Mouse (Mus musculus) neural tube, embryonic 12.5 days (tissue): ENCODE data around the gene Elf2. TPM values are rescaled to one million over a fixed set of nuclear protein-coding genes. Genes with fewer than 3 reads are reported as not detected.

Source experiments
- ATAC-seq: fragments of 200-750 bp; cut with Nextera tagmentation; 2 replicates; pipeline ENCODE4 v1.8.0; 2017; ENCODE audit warnings: low read depth, mild to moderate bottlenecking, moderate TSS enrichment, moderate library complexity; ENCODE audit not compliant: low FRiP score
- H3K27ac ChIP-seq: fragments of 300-500 bp; sonication (generic); 2 replicates; pipeline ENCODE4 v1.5.1; 2016
- H3K27me3 ChIP-seq: fragments of 300-500 bp; sonication (generic); replicated peaks from 2 replicates; pipeline ENCODE4 v1.6.1; 2016; ENCODE audit warnings: mild to moderate bottlenecking
- H3K36me3 ChIP-seq: fragments of 300-500 bp; sonication (generic); 2 replicates; pipeline ENCODE4 v1.6.1; 2016; ENCODE audit warnings: mild to moderate bottlenecking
- H3K4me1 ChIP-seq: fragments of 300-500 bp; sonication (generic); 2 replicates; pipeline ENCODE4 v1.6.1; 2016
- H3K4me2 ChIP-seq: fragments of 300-500 bp; sonication (generic); replicated peaks from 2 replicates; pipeline ENCODE4 v1.6.1; 2016; ENCODE audit warnings: mild to moderate bottlenecking
- H3K4me3 ChIP-seq: fragments of 300-500 bp; sonication (generic); 2 replicates; pipeline ENCODE4 v1.5.1; 2016
- H3K9ac ChIP-seq: fragments of 300-500 bp; sonication (generic); 2 replicates; pipeline ENCODE4 v1.6.1; 2016; ENCODE audit warnings: mild to moderate bottlenecking
- H3K9me3 ChIP-seq: fragments of 300-500 bp; sonication (generic); 2 replicates; pipeline ENCODE4 v1.6.1; 2016; ENCODE audit warnings: mild to moderate bottlenecking
- WGBS: fragments of 180-500 bp; shearing (Covaris S2); methylation state at CpG from one replicate; pipeline ENCODE4 v1.1.7; 2016; 5-methylcytosine and 5-hydroxymethylcytosine counted together
- polyA plus RNA-seq: library from polyadenylated mRNA; unstranded; fragments of >200 nt; fragmentation: Nextera tagmentation; extraction: Ambion mirVana; gene quantifications from 2 replicates; pipeline ENCODE4 v1.2.1, GENCODE M21; 2016

The Elf2 gene
- polyA plus RNA-seq, 1 experiment from 2014 or later: 41.2 TPM

DNA sequence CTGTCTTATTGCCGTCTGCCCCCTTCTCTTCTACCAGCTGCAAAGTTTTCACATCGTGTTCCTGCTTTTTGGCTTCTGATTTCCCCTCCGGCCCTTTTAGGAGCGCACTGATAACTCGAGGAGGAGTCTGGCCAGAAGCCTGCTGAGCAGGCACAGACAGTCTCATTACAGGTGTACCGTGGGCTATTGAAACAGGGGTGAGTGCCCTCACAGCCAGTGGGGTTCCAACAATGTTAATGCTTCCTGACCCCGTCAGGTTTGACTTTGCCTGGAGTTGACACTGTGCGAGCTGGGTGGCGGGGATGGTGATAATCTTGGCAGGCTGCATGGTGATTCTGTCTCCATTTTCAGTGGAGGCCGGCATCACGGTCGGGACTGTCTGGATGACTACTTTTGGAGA, 84.0 kb downstream of the Elf2 start:
- no peaks in the 10 kb centered on the region for H3K9me3 ChIP-seq
- H3K36me3 ChIP-seq: peaks cover 77% of the 10 kb centered on the region
- no peak for ATAC-seq
- H3K27ac ChIP-seq: no peak overlapping the region
- H3K9ac ChIP-seq: no peak overlapping the region
- WGBS: 88% methylated on average over 12 of the region's 12 CpGs
- no peaks in the 10 kb centered on the region for H3K4me1 ChIP-seq
- no peak overlapping the region for H3K4me3 ChIP-seq
- H3K27me3 ChIP-seq: no peaks in the 10 kb centered on the region
- no peak overlapping the region for H3K4me2 ChIP-seq

DNA sequence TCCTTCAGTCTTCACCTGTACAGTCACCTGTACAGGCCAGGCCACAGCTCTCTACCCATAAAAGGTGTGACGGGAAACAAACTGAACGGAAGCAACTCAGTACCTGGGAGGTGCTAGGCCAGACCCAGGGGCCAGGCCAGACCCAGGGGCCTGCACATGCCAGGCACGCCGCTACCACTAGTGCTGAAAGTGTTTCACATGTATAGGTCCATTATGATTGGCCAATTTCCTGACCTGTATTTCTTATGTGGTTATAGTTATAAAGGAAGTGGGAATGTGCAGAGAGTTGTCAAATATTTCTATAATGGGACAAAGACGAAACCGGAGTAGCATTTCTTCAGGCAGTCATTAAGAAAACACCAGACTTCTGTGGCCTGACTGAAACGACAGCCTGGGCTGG, 85.7 kb downstream of the Elf2 start:
- no peaks in the 10 kb centered on the region for H3K27me3 ChIP-seq
- peaks cover 75% of the 10 kb centered on the region for H3K36me3 ChIP-seq
- no peak for ATAC-seq
- H3K4me1 ChIP-seq: no peaks in the 10 kb centered on the region
- no peak overlapping the region for H3K4me2 ChIP-seq
- no peak overlapping the region for H3K9ac ChIP-seq
- H3K9me3 ChIP-seq: no peaks in the 10 kb centered on the region
- no peak overlapping the region for H3K27ac ChIP-seq
- 94% methylated on average over 7 of the region's 7 CpGs for WGBS
- no peak overlapping the region for H3K4me3 ChIP-seq

DNA sequence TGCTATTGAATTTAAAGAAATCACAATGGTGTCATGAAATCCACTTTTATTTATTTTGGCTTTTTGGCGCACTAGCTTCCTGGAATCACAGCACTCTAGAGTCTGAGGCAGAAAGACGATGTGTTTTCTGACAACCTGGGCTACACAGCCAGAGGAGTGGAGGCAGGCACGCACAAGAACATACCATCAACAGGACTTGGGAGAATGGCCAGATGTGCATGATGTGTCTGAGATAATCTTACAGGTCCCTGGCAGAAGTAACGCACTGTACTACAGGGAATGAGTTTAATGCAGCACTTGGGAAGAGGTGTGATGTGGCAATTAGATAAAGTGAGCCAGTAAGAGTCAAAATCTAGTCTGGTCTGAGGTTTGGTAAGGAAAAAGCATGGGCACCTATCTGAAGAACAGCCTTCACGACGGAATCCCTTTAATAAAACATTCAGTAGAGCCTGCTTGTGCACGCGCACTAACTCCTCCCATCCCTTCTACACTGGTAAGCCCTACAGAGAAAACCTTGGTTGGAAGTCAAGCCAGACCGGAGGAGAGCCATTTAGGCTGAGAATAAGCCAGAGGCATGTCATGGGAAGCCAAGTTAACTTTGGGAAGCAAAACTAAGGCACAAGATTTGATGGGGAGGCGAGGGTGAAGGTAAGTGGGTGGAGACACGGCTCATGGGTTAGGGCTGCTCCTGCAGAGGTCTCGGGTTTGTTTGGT, 87.6 kb downstream of the Elf2 start:
- no peak overlapping the region for H3K9ac ChIP-seq
- 0 out of 2 replicates have a peak, but pooled peaks have one; percentile 2 for ATAC-seq
- H3K4me2 ChIP-seq: no peak overlapping the region
- no peaks in the 10 kb centered on the region for H3K27me3 ChIP-seq
- no peaks in the 10 kb centered on the region for H3K9me3 ChIP-seq
- 92% methylated on average over 12 of the region's 12 CpGs for WGBS
- H3K27ac ChIP-seq: no peak overlapping the region
- H3K4me3 ChIP-seq: no peak overlapping the region
- H3K36me3 ChIP-seq: peaks cover 78% of the 10 kb centered on the region
- no peaks in the 10 kb centered on the region for H3K4me1 ChIP-seq

DNA sequence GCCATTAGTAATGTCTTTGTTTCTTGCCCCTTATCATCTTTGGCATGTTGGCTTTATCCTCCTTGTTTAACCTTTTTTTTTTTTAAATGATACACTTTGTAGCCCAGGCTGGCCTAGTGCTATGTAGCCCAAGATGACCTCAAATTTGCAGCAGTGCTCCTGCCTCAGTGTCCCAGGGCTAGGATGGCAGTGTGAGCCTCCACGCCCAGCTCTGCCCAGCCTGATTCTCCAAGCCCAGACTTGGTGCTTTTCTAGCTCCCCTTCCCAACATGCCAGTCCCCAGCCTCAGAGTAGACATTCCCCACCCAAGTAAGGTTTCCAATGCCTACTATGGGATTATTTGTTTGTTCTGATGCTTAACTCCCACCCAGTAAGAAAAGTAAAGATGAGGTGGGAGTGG, 88.2 kb downstream of the Elf2 start:
- Histone ChIP-seq H3K27me3 (no peaks in the 10 kb centered on the region), H3K9me3 (no peaks in the 10 kb centered on the region), H3K9ac (no peak overlapping the region), H3K4me2 (no peak overlapping the region), H3K4me3 (no peak overlapping the region), H3K36me3 (peaks cover 77% of the 10 kb centered on the region), H3K27ac (no peak overlapping the region), H3K4me1 (no peaks in the 10 kb centered on the region)
- 94% methylated on average over 1 of the region's 1 CpGs for WGBS
- no peak for ATAC-seq

DNA sequence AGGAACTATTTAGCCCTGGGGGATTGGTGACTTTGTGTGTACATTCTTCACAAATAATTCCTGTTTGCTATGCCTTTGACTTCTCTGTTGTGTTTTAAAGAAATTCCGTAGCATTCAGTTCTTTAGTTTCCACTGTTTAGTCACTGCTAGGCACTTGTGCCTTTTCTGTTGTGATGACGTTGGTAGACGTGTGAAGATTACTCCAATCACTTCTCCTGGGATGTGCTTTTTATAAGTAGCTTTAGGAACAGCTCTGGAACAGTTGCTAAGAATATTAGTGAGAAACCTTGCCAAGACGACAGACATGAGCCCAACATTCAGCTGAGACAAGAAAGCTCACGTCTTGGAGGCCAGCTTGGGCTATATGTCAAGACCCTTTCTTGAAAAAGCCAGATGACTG, 89.4 kb downstream of the Elf2 start:
- Histone ChIP-seq H3K36me3 (peaks cover 65% of the 10 kb centered on the region), H3K4me3 (no peak overlapping the region), H3K4me2 (no peak overlapping the region), H3K9ac (no peak overlapping the region), H3K4me1 (no peaks in the 10 kb centered on the region), H3K27ac (no peak overlapping the region), H3K27me3 (no peaks in the 10 kb centered on the region), H3K9me3 (no peaks in the 10 kb centered on the region)
- 90% methylated on average over 5 of the region's 5 CpGs for WGBS
- no peak for ATAC-seq

DNA sequence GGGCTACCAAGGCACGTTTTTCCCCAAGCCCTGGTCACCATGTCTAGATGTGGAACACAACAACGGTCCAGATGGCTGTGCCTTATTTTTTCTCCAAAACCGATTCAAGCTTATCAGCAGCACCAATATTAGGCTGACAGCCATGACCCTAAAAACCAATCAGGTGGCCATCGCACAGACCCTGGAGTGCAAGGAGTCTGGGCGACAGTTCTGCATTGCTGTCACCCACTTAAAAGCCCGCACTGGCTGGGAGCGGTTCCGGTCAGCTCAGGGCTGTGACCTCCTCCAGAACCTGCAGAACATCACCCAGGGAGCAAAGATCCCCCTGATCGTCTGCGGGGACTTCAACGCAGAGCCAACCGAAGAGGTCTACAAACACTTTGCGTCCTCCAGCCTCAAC, 90.6 kb downstream of the Elf2 start:
- no peak overlapping the region for H3K9ac ChIP-seq
- no peak for ATAC-seq
- H3K4me1 ChIP-seq: no peaks in the 10 kb centered on the region
- no peak overlapping the region for H3K4me2 ChIP-seq
- no peak overlapping the region for H3K27ac ChIP-seq
- WGBS: 95% methylated on average over 13 of the region's 13 CpGs
- H3K9me3 ChIP-seq: no peaks in the 10 kb centered on the region
- H3K4me3 ChIP-seq: no peak overlapping the region
- peaks cover 63% of the 10 kb centered on the region for H3K36me3 ChIP-seq
- H3K27me3 ChIP-seq: no peaks in the 10 kb centered on the region

DNA sequence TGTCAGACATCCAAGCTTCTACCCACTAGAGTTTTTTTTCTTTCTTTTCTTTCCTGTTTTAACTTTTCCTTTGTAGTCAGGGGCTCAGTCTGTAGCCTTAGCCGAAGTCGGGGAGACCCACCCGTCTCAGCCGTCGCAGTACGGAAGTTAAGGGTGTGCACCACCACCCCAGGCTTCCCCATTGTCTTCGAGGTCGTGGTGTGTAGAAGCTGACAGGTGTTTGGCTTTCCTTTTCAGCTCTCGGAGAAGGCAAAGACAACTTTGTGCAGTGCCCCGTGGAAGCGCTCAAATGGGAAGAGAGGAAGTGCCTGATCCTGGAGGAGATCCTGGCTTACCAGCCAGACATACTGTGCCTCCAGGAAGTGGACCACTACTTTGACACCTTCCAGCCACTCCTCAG, 91.0 kb downstream of the Elf2 start:
- Histone ChIP-seq H3K27me3 (no peaks in the 10 kb centered on the region), H3K9ac (no peak overlapping the region), H3K36me3 (peaks cover 59% of the 10 kb centered on the region), H3K9me3 (no peaks in the 10 kb centered on the region), H3K4me1 (no peaks in the 10 kb centered on the region), H3K4me3 (no peak overlapping the region), H3K4me2 (no peak overlapping the region), H3K27ac (no peak overlapping the region)
- 85% methylated on average over 11 of the region's 11 CpGs for WGBS
- ATAC-seq: no peak

DNA sequence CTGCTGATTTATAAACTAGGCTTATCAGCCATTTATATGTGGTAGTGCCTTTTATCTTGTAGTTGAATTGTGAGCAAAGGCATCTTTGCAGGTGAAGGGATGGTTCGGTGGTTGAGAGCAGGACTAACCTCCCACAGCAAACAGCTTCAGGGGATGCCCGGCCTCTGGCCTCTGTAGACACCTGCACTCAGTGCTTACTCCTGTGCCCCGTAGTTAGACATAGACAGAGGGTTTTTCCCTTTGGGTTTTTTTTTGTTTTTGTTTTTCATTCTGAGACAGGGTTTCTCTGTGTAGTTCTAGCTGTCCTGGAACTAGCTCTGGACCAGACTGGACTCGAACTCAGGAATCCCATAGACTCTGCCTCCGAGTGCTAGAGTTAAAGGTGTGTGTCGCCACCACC, 91.9 kb downstream of the Elf2 start:
- ATAC-seq: no peak

DNA sequence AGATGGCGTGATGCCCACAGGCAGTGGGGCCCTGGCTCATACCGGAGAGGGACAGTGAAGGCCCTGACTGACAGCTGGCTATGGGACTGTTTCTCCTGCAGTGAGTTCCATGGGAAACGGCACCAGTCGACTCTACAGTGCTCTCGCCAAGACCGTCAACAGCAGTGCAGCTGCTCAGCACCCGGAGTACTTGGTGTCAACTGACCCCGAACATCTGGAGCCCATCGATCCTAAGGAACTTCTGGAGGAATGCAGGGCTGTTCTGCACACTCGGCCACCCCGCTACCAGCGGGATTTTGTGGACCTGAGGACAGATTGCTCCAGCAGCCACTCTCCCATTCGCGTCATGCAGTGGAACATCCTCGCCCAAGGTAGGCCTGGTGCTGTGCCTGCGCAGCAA, 92.8 kb downstream of the Elf2 start:
- 82% methylated on average over 16 of the region's 16 CpGs for WGBS
- Histone ChIP-seq H3K27me3 (no peaks in the 10 kb centered on the region), H3K27ac (no peak overlapping the region), H3K36me3 (peaks cover 42% of the 10 kb centered on the region), H3K4me1 (no peaks in the 10 kb centered on the region), H3K4me2 (no peak overlapping the region), H3K9me3 (no peaks in the 10 kb centered on the region), H3K9ac (no peak overlapping the region), H3K4me3 (no peak overlapping the region)
- ATAC-seq: no peak

More for the DNA sequence above, 91.9 kb downstream of the Elf2 start:
- H3K27me3 ChIP-seq: no peaks in the 10 kb centered on the region
- H3K4me3 ChIP-seq: no peak overlapping the region
- 95% methylated on average over 6 of the region's 6 CpGs for WGBS
- no peak overlapping the region for H3K27ac ChIP-seq
- no peaks in the 10 kb centered on the region for H3K4me1 ChIP-seq
- no peak overlapping the region for H3K9ac ChIP-seq
- H3K9me3 ChIP-seq: no peaks in the 10 kb centered on the region
- peaks cover 51% of the 10 kb centered on the region for H3K36me3 ChIP-seq
- no peak overlapping the region for H3K4me2 ChIP-seq

DNA sequence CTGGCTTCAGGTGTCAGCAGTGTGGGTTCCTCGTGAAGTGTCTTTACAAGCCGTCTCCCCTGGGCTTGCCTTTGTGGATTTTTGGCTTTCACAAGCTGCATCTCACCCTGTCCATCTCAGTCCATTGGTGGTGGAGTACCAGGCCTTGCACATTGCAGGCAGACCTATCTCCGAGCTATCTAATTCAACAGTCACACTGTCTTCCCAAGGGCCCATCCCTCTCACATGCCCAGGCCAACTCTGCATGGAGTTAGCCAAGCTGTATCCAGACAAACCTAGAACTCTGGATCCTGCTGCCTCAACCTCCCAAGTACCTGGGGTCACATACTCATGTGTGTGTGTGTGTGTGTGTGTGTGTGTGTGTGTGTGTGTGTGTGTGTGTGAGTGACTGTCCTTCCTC, 100.9 kb downstream of the Elf2 start:
- no peak for ATAC-seq
- Histone ChIP-seq H3K9ac (no peak overlapping the region), H3K36me3 (peaks cover 3% of the 10 kb centered on the region), H3K27me3 (no peaks in the 10 kb centered on the region), H3K27ac (no peak overlapping the region), H3K4me2 (no peak overlapping the region), H3K4me3 (no peak overlapping the region), H3K4me1 (0 out of 2 replicates have a peak, but pooled peaks cover 3% of the 10 kb centered on the region), H3K9me3 (no peaks in the 10 kb centered on the region)
- 97% methylated on average over 3 of the region's 3 CpGs for WGBS

DNA sequence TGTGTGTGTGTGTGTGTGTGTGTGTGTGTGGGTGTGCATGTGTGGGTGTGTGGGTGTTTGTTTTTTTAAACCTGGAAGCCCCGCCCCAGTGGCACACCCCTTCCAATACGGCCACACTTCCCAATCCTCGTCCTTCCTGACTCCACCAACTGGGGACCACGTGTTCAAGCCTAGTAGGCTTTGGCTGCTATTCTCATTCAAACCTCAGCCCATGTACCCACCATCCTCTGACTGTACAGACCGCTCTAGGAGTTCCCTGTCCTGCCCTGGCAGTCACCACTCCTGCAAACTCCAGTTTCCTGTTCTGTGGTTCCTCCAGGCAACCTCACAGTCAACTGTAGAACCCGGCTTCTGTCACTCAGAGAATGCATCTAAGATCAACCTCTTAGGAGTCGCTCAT, 101.9 kb downstream of the Elf2 start:
- ATAC-seq: no peak
- Histone ChIP-seq H3K9ac (no peak overlapping the region), H3K4me2 (no peak overlapping the region), H3K9me3 (no peaks in the 10 kb centered on the region), H3K27me3 (no peaks in the 10 kb centered on the region), H3K4me3 (no peak overlapping the region), H3K36me3 (peaks cover 3% of the 10 kb centered on the region), H3K4me1 (0 out of 2 replicates have a peak, but pooled peaks cover 6% of the 10 kb centered on the region), H3K27ac (no peak overlapping the region)
- WGBS: 90% methylated on average over 7 of the region's 7 CpGs

DNA sequence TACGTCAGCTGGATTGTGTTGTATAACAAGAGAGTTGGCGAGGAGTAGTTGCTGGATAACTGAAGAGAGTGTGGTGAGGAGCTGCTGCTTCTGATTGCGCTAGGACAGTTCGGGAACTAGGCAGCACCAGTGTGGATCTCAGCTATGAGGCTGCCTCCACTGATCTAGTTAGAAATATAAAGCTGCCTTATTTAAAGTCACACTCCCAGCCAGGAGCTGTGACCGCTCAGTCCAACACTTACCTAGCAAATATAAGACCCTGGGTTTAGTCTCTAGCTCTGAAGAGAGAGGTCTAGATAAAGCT, 105.8 kb downstream of the Elf2 start:
- WGBS: 92% methylated on average over 5 of the region's 5 CpGs
- no peaks in the 10 kb centered on the region for H3K27me3 ChIP-seq
- 0 out of 2 replicates have a peak, but pooled peaks cover 6% of the 10 kb centered on the region for H3K4me1 ChIP-seq
- no peak overlapping the region for H3K9ac ChIP-seq
- H3K9me3 ChIP-seq: no peaks in the 10 kb centered on the region
- H3K36me3 ChIP-seq: peaks cover 3% of the 10 kb centered on the region
- H3K27ac ChIP-seq: no peak overlapping the region
- peak; percentile 26 for ATAC-seq
- H3K4me3 ChIP-seq: no peak overlapping the region
- no peak overlapping the region for H3K4me2 ChIP-seq
